Mouse (Mus musculus) spleen, postnatal 36 days (tissue): Measurements from ENCODE around the gene D930020B18Rik.

ENCODE experiments used
- DNase-seq, 2 experiments: peaks; one replicate each; pipeline ENCODE4 v3.0.0; 2022; ENCODE audit warnings: low spot score in 2 of 2, mixed read lengths in 1 of 2

Gene D930020B18Rik

DNA sequence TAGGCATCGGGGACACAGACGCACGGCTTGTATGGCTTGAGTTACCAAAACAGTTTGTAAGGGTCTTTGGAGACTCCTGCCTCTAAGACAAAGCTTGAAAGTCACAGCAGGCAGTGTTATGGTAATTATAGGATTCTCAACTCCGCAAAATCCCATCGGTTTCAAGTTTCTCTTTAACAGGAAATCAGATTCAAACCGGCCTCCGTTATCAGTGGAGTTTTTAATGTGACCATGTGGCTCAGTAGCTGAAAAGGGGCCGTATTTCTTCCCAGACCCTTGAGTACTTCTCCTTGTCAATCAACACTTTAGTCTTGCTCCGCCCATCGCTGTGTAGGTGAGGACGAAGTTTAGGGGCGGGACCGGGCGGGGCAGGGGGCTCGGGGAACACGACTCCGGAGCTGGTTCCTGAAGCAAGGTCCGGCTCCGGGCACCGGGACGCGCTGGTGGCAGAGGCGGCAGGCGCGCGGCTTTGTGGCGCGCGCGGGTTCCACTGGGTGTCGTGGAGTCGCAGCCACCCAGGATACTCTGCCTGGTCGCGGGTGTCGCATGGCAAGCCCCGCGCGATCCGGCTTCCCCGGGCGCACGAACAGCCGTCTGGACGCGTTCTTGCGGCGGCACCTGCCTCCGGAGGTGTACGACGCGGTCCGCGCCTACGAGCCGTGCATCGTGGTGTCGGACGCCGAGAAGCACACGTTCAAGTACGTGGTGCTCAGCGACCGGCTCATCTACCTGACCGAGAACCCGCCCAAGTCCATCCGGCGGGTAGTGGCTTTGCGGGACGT lies at the start of gene D930020B18Rik:
Gene D930020B18Rik (plus strand): TSS at position 317 of the 782 bp plus-strand sequence.
- no peak for DNase-seq

DNA sequence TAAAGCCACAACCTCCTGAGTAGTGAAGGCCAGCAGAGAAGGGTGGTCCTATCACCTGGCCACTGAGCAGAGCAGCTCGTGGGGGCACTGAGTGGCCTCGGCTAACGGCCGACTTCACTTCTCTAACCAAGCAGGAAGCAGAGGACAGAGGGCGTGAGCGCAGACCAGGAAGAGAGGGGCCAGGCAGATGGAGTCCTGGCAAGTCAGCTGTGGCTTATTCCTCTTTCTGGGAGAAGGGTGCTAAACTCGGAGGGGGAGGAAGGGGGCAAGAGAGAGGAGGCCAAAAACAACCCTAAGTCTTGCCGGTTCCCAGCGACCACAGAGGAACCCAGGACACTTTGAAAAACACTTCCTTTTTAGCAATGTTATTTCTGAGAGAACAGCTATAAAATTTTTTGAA lies 44.8 kb upstream of the D930020B18Rik start:
- DNase-seq = no peak

DNA sequence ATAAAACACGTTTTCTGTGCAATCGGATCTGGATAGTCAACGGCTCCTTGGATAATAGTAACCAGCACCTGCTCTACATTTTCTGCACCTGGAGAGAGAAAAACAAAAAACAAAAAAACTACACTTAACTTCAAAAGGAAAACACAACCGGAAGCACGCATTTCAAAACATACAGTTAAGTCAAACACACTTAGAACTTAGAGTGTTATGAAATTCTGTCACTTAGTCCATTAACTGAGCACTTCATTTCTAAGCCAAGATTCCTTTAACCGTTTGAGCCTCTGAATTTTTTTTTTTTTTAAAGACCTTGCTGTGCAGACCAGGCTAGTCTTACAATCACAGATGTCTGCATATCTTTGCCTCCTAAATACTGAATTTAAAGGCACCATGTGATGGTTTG lies 40.1 kb upstream of the D930020B18Rik start:
- no peak for DNase-seq

DNA sequence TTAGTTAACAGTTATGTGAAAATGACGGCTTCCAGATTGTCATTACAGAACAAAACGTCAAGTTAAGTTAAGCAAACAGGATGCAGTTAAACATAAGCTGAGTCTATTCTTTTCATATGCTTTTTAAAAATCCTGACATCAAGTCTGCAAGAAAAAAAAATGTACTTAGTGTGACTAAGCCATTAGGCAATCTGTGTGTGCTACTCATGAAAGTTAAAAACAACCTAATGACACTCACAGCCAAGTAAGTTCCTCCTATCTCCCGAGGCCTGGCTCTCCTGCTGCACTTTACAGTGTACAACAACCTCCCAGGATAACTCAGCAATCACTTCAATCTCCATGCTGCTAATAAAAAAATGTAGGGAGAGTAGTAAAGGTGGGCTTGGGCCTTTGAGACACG lies 37.8 kb upstream of the D930020B18Rik start:
- DNase-seq = no peak

DNA sequence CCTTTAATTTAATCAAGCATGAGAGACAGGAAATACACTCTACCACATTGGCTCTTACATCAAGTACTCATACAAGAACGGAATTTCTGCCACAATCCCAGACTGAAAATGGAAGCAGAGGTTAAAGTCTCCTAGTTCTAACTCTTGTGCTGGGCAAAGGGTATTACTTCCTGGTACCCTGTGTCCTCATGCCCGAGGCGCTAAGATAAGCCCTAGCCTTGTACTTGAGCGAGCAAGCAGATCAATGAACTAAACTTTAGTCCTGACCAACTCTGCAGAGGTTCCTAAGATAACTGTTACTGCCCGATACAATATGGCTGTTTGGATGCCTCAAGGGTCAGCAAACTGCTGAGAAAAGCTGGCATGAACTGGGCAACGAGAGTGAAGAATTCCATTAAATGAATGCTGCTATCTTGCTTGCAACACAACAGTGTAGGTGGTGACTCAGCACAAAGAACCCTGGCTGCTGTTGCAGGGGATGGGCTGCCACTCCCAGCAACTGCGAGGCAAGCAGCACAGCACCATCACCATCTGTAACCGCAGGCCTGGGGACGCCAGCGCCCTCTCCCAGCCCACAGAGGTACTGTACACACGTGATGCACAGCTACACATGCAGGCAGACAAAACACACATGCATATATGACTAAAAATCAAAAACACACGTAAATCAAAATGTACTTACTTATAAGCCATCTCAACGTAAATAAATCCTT lies 36.6 kb upstream of the D930020B18Rik start:
- no peak for DNase-seq

DNA sequence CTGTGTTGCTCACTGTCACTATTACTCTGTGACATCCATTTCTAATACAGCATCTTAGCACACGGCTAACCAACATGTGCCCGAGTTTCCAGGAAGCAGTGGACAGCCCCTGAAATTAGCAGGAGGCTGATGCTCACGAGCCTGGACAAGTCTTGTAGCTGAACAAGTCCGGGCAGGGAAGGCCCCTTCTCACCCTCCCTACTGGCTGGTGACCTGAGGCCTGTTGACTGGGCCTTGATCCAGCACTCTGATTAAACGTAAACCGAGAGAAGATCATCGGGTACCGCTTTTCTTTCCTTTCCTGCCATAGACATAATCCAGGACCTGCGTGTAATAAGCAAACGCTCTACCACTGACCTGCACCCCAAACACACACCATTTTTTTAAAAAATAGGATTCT lies 33.2 kb upstream of the D930020B18Rik start:
- DNase-seq = no peak

DNA sequence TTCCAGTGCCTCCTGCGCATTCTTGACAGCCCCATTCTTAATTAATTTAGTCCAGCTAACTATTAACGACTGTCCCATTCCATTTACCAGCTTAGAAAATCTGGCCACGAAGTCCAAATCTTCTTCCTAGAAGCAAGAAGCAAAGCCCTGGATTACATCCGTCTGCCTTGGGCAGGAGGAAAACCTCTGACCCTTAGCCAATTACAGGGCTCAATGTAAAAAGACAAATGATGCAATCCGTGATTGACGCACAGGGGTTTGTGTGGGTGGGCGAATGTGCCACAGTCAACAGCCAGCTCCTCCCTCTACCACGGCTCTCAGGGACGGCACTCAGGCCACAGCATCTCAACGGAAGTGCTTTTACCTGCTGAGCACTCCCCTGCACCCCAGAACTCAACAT lies 29.8 kb upstream of the D930020B18Rik start:
- DNase-seq = no peak

DNA sequence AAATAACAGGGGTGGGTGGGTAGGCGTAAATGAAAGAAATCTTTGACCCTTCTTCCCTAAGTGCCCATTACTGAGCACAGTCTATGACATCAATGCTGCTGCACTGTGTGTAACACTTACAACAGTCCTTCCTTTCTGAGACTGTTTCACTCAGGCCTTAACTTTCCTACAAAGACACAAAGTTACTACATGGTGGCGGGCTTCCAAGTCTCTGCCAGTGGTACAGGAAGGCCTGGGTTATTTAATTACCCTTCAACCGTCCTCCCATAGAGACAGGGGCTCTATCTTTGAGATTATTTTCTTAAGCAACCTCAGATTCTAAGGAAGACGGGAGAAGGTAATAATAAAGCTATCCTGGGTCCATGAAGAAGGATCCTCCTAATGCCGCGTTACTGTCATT lies 28.9 kb upstream of the D930020B18Rik start:
- no peak for DNase-seq

DNA sequence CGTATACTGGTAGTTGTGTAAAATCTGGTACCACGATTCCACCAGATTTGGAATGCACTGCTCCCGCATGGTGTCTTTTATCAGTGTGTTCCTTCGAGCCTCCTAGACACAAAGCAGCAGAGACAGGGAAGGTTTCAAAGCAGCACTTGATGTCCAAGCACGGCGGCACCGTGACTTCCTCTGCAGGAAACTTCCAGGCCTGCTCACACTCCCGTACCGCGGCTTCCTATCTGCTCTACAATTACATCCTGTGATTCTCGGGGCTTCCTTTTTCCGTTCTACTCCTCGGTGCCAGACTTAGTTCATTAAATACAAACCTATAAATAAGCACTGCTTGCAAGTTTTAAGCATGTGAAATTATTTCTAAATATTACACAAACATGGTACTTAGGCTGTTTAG lies 27.8 kb upstream of the D930020B18Rik start:
- DNase-seq = no peak

DNA sequence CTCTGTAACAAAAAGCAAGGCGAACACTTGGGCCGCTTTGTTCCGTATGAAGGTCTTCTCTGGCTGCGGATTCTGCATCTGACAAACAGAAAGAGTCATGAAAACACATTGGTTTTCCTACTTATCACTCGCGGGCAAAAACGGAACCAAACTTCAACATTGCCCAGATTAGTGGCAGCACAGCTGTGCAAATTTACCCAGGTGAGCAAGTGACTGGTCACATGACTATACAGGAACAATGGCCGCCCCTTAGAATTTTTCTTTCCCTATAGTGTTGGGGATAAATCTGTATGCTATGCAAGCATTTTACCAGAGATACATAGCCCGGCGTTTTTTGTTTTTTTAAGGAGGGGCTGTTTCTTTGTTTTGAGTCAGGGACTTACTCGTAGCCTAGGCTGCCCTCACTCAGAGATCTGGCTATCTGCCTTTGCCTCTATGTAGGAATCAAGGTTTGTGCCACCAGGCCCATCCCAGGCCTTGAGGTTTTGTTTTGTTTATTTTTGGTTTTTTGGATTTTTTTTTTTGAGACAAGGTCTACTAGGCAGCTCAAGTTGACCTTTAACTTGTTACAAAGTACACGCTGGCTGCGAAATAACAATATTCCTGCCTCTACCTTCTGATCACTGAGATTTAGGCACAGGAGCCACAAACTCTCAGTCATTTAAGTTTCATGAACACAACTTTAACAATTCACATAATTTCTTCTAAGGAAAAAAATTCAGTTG lies 26.1 kb upstream of the D930020B18Rik start:
- DNase-seq = no peak

DNA sequence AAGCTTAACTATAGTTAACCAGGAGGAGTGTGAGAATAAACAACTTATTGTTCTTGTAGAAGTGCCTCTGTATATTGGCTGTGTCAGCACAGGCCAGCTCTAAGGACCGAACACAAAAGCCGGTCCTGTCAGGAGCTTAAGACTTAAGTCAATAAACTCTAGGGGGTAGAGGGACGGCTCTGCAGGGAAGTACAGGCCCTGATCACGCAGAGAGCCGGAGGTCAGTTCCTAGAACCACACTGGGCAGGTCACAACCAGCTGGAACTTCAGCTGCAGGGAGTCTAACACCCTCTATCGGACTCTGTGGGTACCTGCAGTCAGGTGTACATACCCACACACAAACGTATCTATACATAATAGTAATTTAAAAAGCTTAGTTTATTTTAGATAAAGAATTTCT lies 25.5 kb upstream of the D930020B18Rik start:
- no peak for DNase-seq

DNA sequence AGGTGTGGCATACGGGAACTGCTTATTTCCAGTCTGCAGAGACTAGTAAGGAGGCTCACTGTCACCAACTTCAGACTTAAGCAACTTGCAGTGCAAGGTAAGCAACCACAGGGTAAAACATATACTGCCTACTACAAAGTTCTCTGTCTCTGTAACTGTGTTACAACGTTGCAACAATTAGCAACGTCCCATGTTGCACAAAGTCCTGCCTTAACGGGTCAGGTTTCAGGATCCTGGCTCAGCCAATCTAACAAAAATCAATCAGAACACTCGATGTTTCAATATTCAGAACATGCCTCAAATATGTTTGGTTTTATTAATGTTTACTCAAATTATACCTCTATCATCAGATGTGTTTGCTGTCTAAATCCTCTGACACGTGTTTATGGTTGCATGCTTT lies 19.0 kb upstream of the D930020B18Rik start:
- no peak for DNase-seq

DNA sequence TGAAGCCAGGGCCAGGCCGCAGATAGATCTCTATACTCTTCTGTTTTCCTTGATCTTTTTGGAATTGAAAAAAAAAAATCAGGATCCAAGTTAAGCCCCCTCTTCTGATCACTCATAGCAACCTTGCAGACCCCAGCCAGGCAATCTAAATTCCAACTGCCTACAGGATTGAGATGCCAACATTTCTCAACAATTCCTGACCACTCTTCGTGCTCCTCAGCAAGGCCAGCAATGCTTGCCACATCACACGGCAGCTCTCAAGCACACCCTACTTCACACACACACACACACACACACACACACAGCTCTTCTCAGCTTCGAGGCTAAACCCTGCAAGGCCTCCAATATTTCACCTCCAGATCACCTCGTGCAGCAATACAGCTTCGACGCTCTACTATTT lies 17.7 kb upstream of the D930020B18Rik start:
- no peak for DNase-seq

DNA sequence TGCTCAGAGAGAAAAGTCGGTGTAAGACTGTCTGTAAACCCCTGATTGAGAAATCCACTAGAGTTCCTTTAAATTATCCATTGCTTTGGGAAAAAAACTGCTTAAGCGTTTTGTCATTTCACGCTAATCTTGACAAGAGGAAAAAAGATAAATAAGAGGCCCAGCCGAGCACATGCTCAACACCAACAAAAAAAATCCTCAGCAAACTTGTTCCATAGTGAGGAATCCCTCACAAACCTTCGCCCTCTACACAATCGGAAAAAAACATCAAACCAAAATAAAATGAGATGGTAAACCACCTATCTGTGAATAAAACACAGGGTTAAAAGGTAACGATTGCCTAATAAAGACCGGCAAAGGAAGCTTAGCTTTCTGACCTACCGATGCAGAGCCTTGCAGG lies 16.4 kb upstream of the D930020B18Rik start:
- no peak for DNase-seq

DNA sequence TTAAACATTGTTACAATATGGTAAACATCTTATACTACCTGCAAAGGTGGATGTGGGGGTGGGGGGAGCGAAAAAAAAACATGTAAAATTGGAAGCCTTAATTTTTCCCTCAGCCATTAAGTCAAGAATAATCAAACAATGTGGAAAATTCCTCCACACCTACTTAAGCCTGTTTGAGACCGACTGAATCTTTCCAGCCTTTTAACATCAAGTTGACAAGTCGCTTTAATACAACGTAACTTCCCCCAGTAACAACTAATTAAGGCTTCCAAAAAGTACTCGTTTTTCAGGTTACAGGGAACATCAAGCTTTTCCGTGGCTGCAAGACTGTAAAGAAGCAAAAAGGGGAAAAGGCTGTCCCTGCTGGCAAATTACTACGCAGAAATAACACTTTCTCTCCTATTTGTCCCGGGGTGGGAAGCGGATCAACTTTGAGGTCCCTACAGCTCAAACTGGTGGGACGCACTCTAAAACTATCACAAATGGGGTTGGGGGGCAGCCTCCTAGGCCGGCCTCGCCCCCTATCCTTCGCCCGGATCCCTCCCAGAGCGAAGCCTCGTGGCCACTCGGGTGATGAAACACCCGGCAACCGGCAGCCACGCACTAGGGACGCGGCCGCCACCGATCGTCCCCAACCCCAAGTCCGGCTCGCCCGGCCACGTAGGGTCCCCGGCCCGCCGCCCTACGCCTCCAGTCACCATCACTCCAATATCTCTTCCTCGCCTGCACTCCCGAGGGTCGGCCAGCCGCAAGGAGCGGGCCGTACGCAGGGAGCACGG lies 15.8 kb upstream of the D930020B18Rik start:
- no peak for DNase-seq

DNA sequence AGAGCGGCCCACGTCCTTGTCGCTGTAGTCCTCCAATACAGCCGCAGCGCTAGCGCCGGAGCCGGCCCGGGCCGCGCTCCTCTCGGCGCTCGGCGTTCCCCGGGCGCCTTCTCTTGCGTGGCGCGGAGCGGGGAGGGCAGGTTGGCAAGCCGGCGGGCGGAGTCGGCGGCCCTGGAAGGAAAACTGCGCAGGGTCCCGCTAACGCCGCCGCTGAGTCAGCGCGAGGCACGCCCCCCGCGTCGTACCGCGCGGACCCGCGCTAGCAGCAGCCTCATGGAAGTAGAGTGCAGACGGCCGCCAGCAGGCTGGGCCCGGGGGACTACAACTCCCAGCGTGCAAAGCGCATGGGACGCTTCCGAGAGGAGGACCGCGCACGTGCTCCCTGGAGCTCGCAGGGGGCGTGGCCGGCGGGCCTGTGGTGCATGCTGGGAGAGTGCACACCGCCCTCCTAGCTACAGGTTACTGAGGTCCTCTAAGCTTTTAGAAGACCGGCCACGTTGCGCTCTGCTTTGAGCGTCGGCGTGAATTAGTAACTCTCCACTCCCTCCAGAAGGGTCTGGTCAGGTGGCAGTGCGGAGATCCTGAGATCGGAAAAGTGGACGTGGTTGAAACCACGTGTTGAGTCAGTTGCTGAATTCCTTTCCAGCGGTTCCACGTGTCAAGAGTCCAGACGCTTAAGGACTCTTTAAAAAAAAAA lies 15.1 kb upstream of the D930020B18Rik start, which contains the start of gene Xpot:
Gene Xpot (minus strand): TSS at position 147 of the 697 bp plus-strand sequence.
- peak; percentile 98 for DNase-seq

DNA sequence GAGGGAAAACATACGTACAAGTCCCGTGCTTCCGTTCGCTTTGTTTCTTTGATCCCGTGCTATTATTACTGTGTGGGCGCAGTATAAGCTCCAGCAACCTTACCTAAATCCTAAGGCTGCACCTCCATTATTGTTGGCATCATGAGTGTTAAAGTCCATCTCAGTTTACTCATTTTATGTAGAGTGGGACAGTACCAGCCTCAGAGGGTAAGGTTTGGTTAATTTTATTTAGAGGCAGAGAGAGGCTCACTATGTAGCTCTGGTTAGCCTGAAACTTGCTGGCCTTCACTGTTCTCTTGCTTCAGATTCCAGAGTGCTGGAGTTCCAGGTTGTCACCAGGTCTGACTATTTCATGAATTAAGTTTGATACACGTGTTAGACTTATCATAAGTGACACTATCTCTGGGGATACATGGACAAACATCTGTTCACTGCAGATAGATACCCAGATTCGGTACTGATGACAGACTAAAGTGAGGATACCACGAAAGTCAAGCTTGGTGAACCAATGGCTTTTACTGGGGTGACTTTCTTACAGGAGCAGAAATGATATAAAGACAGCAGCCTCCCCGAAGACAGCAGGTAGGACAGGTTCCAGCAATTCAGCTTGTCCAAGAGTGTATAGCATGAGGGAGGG lies 14.1 kb upstream of the D930020B18Rik start:
- no peak for DNase-seq

DNA sequence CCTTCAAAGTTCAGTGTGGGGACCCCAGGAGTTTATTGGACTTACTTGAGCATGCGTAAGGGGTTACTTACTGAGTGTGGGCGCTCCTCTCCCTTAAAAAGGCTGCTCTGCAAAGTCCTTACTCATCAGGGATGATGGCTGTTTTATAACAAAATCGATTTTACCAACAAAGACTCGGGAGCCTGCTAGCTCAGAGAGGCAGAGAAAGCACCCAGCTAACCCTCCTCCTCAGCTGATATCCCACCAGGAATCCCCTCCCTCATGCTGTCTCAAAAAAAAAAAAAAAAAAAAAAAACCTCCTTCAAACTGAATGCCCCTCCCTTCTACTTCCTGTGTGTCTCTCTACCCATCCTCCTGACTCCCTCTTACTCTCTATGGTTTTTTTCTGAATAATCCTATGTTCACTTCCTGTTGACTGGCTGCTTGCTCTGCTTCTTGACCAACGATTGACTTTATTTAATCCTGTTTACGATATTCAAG lies 12.8 kb upstream of the D930020B18Rik start:
- DNase-seq = no peak

DNA sequence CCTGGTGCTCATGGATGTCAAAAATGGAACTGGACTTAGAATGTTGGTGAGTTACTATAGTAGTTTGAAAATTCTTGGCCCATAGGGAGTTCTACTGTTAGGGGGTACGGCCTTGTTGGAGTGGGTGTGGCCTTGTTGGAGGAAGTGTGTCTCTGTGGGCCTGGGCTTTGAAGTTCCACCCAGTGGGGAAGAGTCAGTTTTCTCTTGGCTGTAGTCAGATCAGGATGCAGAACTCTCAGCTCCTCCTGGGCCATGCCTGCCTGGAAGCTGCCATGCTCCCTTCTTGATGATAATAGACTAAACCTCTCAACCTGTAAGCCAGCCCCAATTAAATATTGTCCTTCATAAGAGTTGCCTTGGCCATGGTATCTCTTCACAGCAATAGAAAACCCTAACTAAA lies 7.2 kb upstream of the D930020B18Rik start:
- DNase-seq = no peak

DNA sequence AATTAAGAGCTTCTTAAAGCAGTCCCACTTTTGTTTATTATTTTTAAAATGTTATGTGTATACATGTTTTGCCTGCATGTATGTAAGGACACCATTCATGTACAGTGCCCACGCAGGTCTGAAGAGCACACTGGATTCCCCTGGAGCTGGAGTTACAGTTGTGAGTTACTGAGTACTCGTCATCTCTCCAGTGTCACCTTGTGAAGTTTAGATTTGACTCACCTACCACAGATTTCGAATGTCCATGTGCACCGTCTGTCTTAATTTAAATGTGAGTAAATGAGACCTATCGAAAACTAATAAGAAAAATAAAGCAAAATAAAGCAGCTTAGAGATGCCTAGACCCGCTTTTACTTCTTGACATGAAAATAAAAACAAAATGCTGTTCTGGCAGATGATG lies 5.1 kb upstream of the D930020B18Rik start:
- DNase-seq = no peak

DNA sequence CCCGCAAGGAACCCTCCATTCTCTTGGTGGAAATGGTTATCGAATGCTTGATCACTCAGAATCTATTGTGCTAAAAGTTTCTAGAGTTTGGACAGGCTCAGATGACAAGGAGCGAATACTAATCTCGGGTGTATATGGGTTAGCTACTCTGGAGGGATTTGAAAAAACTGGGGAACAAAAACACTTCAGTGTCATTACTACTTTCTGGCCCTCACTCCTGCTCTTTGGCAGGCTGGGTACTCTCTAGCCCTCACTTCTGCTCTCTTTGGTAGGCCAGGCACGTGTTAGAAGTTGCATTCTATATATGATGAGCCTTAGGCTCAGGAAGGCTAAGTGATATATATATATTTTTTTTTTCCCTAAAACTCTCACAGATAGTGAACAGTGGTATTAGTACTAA lies 1.8 kb upstream of the D930020B18Rik start:
- no peak for DNase-seq
